Mouse (Mus musculus): ENCODE data around the gene Gm21541.
"Not testable (repeated sequence)": the region's sequence is repeated elsewhere in the genome, so short reads cannot be mapped to it uniquely, and the experiment has no call there.

Gm21541 gene

GRCm38 (mm10) chr4:41903310-41903709, at the start of gene Gm21541:
Gene Gm21541, plus strand, starts transcription at chr4:41903610.
- DNase-seq (ENCODE audit: low spot score in 2 of 2), result not testable (repeated sequence)

- not testable (repeated sequence) for DNase-seq (ENCODE audit: low spot score in 2 of 2)
Measured at GRCm38 (mm10) chr4:41941272-41941671, 37.9 kb downstream of the Gm21541 start, which contains the start of gene Gm20878. Gene Gm20878, plus strand, starts transcription at chr4:41941572.
